Mouse (Mus musculus) ovary, postnatal 14 days (tissue): ENCODE results near the gene Selenof.

Experiments used
- DNase-seq: peaks from one replicate; pipeline ENCODE4 v3.0.0; 2022; ENCODE audit warnings: low spot score

The Selenof gene

DNA sequence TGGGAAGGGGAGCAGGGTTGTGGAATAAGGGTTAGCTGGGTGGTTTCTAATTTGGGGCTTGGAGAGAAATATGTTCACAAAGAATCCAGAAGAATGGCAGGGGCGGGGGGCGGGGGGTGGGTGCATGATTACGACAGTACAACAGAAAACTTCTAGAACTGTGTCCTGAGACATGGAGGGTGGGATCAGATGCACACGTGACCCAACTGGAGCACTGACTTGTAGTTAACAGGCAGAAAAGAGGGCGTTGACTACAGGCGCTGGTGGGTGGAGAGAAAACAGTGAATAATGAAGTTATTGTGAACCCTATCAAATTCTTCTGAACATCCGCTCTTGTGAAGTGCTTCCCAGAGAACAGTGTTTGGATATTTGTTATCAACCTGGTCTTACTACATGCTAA, 6.2 kb upstream of the Selenof start:
- no peak for DNase-seq

DNA sequence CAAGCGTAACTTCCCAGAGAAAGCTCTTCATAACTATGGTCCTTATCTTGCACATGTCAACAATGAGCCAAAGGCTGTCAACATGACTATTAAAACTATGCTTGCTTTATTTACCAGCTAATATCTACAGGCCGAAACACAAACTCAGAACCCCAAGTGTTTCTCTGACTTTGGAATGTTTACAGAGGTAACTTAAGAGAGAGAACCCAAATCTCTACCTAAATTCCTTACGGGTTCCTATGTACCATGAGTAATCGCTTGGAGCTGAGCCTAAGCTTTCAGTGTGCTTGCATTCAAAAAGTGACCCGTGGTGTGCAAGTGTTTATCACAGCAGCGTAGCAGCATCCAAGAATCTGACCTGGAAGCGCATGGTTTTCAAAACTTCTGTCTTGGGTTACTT, 4.9 kb upstream of the Selenof start:
- no peak for DNase-seq

DNA sequence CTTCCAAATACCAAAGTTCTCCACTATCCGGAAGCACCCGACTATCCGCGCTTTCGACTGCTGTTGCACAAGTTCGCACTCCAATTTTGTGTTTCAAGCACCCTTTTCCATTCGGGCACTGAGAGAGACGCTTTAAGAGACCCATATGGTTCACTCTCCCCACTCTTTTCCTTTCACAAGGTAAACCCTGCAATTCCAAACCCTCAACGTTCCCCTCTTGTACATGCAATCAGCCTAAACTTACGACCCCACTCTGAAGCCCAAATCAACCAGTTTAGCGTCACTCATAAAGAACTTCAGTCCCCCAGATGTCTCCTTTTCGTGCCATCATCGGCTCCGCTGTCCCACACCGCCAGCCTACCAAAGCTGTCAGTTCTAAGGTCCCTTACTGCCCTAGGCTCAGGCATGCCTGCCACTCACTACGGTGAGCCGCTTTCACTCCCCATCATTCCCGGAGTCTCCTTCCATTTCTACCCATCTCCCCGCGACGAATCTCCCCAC, 1.2 kb upstream of the Selenof start:
- no peak for DNase-seq

DNA sequence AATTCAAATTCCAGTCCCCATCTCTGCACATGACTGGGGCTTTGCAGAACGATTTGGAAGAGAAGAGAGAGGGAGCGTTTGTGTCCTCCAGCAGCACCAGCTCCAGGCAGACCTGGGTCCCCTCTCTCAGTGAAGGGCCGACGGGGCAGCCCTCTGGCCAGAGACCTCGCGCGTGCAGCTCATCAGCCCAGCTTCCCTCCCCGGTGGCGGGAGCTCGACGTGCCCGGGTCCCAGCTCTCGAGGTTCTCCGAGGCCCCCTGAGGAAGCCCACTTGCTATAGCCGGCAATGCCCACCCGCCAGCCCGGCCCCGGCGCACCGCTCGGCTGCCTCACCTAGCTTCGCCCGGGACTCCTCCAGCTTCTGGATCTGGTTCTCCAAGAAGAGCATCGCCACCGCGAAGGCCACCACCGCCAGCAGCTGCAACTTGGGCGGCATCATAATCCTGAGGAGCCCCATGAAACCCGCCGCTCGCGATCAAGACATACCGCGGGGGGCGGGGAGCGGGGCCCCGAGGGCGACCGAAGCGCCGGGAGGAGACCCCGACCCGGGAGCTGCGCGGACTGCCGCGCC, 618 bp upstream of the Selenof start:
- DNase-seq, result no peak

DNA sequence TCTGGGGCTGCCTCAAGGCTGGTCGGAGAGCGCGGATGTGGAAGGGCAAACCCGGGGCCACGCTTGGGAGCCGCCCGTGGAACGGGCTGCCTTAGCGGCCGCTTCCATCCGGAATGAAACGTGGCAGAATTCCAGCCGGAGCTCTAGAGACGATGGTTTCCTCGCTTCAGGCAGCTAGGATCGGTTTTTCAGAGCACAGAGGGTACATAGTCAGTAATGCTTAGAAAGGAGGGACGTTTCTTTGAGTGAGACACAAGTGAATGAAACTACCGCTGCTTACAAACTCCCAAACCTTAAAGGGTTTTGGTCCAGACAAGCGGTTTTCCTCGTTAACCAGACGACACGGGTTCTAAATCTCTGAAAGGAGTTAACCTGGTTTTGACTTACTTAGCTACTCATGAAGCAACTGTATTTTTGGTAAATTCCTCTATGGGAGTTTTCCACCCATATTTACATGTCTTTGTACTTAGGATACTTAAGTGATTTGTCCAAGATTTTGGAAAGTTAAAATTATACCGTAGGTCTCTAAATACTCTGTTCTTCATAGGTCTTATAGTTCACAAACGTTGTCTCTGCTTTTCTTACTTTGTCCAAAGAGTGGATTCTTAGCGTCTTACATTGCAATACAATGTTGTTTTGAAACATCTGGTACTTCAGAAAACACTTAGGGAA, 848 bp downstream of the Selenof start:
- no peak for DNase-seq

DNA sequence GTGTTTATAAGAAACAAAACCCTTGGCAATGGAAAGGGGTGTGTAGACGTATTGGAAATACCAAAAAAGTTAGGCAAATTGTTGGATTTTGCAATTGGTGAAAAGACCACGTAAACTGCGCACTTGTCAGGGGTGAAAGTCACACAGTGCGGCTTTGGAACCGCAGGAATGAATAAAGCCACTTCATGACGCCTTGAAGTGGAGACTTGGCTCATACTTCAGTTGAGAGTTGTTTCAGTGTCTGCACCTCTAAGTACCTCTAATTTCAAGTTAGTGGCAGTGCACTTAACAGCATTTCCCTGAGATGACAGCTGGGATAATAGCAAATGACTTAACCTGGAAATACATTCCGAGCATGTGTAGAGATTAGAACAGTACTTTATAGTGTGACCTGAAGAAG, 4.2 kb downstream of the Selenof start:
- DNase-seq, result no peak

DNA sequence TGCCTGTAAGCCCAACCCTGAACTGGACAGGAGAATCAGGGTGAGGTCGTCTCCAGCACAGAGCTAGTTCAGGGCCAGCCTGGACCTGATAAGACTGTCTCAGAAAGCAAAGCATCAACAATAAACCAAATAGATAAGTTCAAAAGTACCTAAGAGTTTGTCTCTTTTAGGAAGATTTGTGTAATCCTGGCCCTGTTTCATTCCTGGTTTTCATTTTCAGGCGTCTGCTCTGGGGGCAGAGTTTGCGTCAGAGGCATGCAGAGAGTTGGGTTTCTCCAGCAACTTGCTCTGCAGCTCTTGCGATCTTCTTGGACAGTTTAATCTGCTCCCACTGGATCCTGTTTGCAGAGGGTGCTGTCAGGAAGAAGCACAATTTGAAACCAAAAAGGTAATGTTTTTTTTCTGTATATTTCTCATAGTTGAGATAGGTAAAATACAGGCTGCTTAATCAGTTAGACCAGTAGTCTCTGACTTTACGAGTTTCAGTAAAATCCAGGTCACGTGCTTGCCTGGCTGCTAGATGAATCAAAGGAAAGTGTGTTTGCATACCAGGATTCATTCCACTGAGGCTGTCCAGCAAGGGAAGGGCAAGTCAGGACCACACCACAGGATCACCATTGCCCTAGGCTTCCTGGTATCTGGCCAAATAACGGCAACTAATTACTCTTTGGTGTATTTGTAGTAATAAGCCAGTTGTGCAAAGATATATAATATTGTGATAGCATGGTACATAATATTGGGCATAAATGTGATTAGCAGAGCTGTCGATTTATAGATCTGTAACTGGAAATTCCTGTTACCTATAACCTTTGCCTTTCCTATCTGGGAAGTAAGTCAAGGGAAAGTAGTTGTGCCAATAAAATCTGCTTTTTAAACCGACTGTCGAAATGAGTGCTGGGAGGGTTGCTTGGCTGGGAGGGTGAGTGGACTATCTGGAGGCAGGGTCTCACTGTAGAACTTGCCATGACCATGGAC, 7.5 kb downstream of the Selenof start:
- no peak for DNase-seq

DNA sequence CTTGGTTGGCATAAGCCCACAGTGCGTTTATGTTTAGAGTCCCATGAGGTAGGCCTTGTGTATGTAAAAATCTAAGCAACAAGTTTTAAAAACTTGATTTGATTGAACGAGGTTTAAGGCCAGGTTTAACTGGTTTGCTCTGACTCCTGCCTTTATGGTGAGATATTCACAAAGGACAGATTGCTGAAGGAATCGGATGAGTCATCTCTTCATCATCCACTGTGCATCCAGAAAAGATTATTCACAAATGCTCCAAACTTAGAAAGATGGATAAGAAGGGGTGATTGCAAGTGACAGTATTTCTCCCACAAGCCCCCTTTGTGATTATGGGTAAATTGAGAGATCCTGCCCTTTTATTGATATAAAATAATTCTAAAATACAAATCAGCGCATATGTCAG, 8.8 kb downstream of the Selenof start:
- no peak for DNase-seq

DNA sequence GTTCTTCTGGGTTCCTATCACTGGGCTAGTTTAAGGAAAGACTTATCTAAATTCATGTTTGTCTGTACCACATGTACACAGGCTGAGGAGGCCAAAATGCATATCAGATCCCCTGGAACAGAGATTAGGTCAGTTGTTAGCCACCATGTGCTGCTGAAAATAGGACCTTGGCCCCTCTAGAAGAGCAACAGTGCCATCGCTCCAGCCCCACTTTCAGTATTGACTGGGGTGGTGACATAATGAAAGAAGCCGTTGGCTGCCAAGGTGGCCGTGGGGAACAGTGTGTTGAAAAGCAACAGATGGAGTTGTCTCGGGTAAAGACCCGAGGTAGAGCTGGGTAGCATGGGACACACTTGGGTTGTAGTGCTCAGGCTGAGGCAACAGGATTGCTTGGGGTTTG, 9.7 kb downstream of the Selenof start:
- no peak for DNase-seq

DNA sequence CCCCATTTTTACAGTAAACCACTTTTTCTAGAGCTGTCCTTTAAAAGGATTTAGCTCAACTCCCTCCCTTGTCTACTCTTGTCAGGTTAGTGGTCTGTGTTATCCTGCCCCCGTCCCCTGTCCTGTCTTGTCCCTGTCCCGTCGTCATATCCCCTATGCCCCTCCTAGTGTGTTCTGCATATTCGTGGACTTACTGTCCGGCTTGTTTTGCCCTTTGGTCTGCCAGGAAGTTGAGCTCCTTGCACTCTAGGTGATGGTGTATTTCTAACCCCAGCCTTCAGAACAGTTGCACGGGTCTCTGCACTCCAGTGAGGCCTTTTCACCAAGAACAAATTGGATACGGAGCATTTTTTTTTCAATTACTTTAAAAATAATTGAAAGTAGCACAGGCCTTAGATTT, 10.2 kb downstream of the Selenof start:
- DNase-seq, result no peak

DNA sequence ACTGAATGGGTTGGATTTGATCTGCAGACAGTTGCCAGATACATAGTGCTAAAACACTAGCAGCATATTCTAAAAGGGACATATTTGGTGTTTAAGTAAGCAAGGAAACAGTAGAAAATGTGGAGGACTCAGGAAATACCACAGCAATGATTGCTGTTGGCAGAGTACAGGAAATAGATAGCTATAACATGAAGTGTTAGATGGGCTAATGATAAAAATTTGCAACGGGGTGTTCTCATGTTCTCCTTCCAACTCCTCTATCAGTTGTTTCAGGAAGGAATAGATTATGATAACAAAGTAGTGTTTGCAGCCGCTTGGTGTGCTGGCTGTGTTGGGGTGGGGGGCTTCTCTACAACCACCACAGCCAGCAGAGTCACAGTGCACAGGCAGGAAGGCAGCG, 11.7 kb downstream of the Selenof start:
- DNase-seq, result no peak

DNA sequence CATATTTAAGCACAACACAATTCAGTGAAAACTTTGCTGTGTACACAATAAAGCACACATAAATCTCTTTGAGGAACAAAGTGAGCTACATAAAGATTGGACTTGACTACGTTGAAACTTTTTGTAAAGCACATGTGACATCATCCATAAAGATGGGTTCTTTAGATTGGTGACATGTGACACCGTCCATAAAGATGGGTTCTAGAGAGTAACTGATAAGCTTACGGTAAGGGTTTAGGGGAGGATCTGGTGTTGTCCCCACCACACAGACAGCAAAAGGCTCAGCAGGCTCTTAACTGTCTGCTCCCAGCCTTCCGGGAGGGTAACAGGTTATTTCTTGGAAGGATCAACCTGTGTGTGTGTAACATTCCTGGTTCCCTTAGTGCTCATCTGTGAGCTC, 12.2 kb downstream of the Selenof start:
- no peak for DNase-seq

DNA sequence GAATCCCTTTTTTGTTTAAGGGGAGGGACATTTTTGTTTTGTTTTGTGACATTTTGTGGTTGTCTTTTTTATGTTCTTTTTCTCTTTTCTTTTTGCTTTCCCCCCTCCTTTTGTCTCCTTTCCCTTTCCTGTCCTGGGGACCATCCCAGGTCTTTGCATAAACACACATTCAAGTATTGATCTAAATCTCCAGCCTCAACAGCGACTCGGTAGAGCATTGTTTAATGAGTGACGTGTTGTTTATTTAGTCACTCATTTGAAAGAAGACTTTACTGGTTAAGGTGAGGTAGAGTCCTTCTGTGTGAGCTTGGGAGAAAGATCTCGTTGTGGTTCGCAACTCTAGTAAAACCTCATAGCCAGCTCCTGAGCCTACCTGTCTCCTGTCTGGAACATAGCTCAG, 13.7 kb downstream of the Selenof start:
- DNase-seq, result no peak

DNA sequence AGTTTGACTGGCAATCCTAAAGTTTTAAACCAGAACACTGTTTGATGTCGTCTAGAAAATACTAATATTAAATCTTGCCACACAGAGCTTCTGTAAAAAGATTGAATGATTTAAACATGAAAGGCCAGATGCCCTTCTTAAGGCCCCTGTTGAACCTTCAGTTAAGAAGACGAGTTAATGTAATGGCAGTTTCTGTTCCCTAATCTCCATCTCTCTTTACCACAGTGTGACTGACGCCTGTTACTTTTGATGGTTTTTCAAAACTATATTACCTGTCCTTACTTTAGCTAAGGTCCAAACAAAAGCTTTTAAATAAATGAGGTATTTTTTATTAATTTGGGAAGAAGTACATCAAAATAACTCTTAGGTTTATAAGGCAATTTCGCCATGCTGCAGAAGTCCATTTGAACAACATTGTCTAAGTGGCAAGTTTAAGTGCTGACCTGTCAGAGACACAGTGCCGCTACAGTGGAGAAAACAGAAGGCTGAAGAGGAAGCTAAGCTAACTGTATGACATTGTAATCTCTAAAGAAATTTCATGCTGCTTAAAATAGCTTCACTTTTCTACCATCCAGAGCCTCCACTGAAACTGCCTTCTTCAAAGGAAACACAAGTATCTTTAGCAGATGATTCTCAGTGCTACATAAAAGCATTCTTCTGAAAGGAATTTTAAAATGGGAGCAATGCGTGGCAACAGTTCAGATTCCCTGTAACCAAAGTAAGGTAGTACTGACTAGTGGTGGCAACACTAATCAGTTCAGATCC, 14.9 kb downstream of the Selenof start:
- DNase-seq, result no peak

DNA sequence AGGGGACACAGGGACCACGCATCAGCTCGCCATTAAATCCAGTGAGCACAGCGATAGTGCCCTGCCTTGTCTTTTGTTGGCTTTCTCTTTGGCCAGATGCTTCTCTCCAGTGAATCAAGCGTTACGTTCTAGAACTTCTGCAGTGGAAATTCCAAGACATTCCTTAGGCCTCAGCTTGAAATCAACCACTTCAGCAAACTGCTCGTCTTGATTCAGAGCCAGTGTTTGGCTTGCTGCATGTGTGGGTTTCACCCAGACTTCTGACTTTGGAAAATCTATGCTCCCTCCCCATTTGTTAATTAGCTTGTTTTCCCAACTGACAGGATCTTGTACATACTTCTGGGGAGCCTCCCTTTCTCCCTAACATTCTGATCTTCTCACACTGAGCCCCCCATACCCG, 16.6 kb downstream of the Selenof start:
- peak; percentile 7 for DNase-seq

DNA sequence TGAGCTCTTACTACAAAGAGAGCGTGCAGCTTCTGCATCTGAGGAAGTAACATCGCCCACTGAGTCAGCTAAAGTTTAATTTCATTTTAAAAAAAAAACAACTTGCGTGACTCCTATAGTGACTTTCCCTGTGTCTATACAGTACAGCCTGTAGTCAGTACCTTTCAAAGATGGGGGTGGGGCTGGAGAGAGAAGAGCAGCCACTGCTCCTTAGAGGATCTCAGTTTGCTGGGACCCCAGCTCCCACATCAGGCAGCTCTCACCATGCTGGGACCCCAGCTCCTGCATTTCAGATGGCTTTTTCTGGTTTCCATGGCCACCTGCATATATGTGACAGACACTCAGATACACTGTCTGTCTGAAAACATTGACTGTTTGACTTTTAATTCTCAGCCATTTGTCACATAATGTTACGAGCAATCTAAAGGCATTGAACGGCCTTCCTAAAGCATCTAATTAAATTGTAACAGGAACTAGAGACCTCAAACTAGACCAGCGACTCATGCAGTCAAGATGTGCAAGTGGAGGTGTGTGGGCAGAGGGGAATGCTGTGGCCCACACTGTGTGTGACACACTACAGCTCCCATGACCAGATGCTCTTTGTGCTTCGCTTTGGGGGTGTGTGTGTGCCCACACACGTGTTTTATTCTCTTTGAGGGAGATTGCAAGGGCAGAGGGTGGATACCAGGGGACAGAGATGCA, 19.2 kb downstream of the Selenof start:
- DNase-seq, result no peak

DNA sequence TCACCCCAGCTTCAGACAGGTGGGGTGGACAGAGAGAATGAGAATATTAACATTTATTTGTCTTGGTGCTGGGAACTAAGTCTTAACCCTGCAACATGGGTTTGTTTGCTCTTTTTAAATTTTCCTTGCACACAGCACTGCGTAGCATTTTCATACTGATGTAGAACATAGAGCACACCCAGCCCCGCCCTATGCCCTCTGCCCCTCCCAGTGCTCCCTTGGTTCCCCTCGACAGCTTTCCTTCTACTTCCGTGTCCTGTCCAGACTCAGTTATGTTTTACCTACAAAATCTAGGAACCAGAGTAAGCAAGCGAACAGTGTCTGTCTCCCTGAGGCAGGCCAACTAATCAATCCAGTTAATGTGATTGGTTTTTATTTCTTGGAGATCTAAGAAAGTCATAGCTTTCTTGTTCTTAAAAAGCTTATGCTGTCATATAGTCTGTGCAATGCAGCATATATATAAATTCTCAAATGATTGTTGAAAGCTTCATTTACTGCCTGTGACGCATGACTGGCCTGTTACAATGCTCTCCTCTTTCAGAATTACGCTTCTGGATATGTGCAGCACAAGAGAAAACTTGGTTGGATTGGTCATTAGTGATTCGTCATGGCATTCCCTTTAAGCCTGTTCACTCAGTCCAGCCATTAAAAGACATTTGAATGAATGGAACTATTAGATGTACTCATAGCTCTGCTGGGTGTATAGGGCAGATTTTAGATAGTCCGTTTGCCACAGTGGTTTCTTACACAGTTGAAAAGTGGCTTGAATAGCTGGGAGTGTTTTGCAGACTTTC, 23.1 kb downstream of the Selenof start:
- no peak for DNase-seq

DNA sequence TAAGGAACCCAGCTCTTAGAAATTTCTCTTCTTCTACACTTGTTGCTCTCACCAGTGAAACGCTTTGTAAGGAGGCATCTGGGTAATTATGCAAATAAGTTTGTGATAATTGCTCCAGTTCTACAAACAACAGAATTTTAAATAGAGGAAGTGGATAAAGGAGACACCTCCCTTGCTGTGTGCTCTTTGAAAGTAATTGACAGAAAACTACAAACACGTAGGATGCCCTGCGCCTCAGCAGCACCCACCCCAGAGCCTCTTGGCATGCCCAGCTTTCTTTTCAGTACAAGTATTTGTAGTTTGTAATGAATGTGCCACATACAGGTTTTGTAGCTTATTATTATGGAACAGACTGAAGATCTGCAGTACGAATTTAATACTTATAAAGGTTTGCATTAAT, 27.0 kb downstream of the Selenof start:
- no peak for DNase-seq

DNA sequence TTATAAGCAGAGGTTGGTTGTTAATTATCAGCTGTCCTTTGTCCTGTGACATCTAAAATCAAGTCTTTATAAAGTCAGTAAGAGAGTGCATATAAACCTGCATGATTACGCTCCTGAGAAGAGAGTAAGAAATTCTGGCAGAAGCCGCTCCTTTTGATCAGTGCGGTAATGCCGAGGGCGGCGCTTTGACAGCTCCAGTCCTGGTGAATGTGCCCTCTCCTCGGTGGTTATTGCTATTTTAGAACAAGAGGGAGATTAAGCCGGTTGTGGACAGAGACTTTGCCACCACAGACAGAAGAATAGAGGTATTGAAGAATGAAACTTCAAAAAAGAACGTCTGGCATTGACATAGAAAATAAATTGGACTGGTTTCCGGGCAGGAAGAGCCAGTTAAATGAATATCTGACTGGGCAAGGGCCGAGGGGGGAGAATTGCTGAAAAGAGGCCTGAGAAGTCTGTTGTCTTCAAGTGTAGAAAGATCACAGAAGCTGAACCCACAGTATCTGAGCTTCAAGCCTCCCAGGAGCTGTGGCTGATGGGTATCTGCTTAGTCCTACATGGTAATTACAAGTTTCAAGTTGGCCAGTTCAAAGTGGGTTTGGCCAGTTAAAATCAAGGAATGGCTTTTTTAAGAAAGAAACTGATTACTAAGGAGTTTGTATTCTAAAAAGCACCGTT, 27.8 kb downstream of the Selenof start:
- no peak for DNase-seq

DNA sequence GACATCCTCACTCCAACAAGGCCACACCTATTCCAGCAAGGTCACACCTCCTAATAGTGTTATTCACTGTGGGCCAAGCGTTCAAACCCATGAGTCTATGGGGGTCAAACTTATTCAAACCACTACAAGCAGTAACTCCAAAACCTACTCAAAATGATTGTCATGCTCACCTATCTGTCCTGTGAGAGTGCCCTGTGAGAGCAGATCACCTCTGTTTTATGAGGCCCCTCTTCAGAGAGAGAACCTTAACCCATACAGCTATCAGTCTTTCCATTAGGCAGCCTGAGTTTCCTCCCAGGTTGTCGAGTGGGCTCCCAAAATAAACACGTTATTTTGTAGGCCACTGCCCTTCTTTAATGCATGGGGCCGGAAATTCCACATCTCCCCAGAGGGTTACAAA, 32.3 kb downstream of the Selenof start:
- DNase-seq, result no peak
